Mouse (Mus musculus): ENCODE results near the gene Tead3. TPM values are rescaled to one million over a fixed set of nuclear protein-coding genes. Genes with fewer than 3 reads are reported as not detected.
"Not testable (repeated sequence)": the region's sequence is repeated elsewhere in the genome, so short reads cannot be mapped to it uniquely, and the experiment has no call there.

Gene Tead3
- polyA plus RNA-seq, 1 experiment from 2014 or later = 6.5 TPM

DNA sequence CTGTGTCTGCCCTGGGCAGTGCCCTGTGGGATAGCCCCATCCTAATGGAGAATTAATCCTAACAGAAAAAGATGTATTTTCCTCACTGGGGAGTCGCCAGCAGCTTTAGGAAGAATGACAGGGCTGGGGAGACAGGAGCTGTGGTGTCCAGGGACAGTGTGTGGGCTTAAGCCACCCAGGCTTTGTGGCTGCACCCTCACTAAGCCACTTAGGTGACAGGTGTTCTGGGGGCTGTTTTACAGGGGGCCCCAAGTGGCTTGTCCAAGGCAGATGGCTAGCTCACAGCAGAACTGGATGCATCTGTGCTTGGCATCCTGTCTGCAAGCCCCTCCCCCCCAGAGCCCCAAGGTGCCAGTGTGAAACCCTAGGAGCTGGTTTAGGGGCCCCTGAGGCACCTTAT lies 21.3 kb upstream of the Tead3 start:
- H3K27me3 ChIP-seq (ENCODE audit: insufficient read depth, poor library complexity, severe bottlenecking) = peaks cover 38% of the 10 kb centered on the region
- peaks cover 17% of the 10 kb centered on the region for H3K4me1 ChIP-seq
- H3K9me3 ChIP-seq = no peaks in the 10 kb centered on the region
- no peak overlapping the region for H3K27ac ChIP-seq
- no peak overlapping the region for H3K4me3 ChIP-seq
- H3K36me3 ChIP-seq = no peaks in the 10 kb centered on the region
- DNase-seq (ENCODE audit: low spot score) = no peak
- WGBS = 68% methylated on average over 1 of the region's 1 CpGs

DNA sequence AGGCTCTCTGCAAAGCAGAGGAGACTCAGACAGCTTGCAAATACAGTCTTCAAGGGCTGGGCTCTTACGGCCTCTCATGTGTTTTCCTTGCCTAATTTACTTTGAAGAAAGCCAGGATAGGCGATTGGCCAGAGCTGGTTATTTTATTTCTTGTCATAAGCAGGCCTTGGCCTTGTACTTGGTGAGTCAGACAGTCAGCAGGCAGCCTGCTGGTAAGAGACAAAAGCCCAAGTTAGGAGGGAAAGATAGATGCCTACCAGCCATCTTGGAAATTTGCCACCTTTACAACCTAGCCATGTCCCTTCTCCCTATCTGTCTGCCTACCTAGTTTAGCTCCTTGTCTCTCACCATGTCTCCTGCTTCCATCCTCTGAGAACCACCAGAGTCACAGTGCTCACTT lies 20.7 kb upstream of the Tead3 start:
- Histone ChIP-seq H3K9me3 (no peaks in the 10 kb centered on the region), H3K4me3 (no peak overlapping the region), H3K27ac (no peak overlapping the region), H3K36me3 (no peaks in the 10 kb centered on the region), H3K4me1 (peaks cover 17% of the 10 kb centered on the region), H3K27me3 (ENCODE audit: insufficient read depth, poor library complexity, severe bottlenecking) (peaks cover 37% of the 10 kb centered on the region)
- 76% methylated on average over 2 of the region's 2 CpGs for WGBS
- no peak for DNase-seq (ENCODE audit: low spot score)

DNA sequence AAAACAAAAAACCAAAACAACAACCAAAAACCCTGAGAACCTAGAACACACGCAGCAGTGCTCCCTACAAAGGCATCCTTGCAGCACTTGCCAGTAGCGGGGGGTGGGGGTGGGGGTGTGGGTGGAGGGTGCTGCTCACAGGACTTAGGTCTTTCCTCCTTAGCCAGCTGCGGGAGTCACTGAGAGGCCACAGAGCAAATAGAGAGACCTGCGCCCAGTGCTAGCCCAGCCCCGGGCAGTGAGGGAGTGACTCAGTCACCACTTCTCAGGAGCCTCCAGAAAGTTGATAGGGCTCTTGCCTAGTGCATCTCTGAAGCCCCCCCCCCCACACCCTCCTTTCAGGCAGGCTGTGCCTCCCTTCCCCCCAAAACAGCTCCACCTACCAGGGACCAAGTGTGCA lies 18.4 kb upstream of the Tead3 start:
- WGBS = 46% methylated on average over 5 of the region's 5 CpGs
- Histone ChIP-seq H3K36me3 (no peaks in the 10 kb centered on the region), H3K4me1 (peaks cover 16% of the 10 kb centered on the region), H3K4me3 (no peak overlapping the region), H3K27me3 (ENCODE audit: insufficient read depth, poor library complexity, severe bottlenecking) (peaks cover 34% of the 10 kb centered on the region), H3K27ac (no peak overlapping the region), H3K9me3 (no peaks in the 10 kb centered on the region)
- no peak for DNase-seq (ENCODE audit: low spot score)

DNA sequence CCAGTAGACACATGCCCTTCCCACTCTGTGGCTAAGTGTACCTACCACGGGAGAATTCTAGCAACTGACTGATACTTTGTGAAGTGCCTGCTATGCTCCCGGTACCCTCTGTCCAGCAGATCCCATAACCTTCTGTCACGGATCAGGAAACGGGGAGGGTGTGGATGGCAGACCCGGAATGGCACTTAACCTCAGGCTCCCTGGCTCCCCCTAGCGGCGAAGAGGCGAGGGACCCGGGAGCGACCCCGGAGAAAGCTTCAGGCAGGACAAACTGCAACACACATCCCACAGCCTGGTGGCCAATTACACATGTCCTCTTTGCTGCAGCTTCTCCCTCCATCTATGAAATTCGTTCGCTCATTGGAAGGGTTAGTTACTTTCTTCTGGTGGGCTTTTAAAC lies 17.8 kb upstream of the Tead3 start:
- no peak overlapping the region for H3K4me3 ChIP-seq
- H3K9me3 ChIP-seq = no peaks in the 10 kb centered on the region
- peaks cover 22% of the 10 kb centered on the region for H3K4me1 ChIP-seq
- H3K27me3 ChIP-seq (ENCODE audit: insufficient read depth, poor library complexity, severe bottlenecking) = peaks cover 34% of the 10 kb centered on the region
- H3K36me3 ChIP-seq = no peaks in the 10 kb centered on the region
- 3% methylated on average over 13 of the region's 13 CpGs for WGBS
- DNase-seq (ENCODE audit: low spot score) = peak; percentile 92
- H3K27ac ChIP-seq = no peak overlapping the region

DNA sequence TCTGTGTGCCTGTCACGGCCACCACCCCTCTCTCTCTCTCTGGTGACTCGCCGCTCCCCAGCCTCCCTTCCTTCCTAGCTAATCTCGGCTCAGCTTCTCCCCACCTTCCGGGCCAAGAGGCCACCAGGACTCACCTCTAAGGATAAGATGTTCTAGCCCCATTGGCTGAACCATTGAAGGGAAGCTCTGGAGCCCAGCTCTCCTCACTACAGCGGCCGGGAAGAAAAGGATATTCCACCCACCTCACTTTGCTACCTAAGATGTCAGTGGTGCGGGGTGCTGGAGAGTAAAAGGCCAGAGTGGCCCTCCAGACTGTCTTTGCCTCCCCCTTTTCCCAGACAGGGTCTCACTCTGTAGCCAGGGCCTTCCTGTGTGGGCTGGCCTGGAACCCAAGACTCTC lies 14.5 kb upstream of the Tead3 start, which contains the start of gene Tulp1:
Gene Tulp1 (minus strand): TSS at position 101 of the 400 bp plus-strand sequence.
- WGBS = 12% methylated on average over 8 of the region's 8 CpGs
- peaks cover 58% of the 10 kb centered on the region for H3K27me3 ChIP-seq (ENCODE audit: insufficient read depth, poor library complexity, severe bottlenecking)
- no peak for DNase-seq (ENCODE audit: low spot score)

DNA sequence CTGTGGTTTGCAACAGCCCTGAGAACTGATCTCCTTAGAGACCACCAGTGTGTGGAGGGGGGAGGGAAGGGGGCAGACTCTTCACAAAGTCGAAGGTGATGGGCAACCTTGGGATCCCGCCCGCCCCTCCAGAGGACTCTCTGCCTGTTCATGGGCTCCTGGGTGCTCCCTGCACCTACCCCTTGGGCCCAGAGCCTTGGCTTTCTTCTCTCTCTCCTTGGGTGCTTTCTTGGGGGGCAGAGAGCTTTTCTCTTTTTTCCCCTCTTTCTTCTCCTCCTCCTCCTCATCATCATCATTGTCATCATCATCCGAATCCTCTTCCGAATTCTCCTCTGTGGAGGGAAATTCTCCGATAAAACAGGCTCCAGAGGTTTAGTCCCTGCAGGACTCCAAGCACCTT lies 12.9 kb upstream of the Tead3 start:
- Histone ChIP-seq H3K36me3 (no peaks in the 10 kb centered on the region), H3K4me1 (peaks cover 46% of the 10 kb centered on the region), H3K27ac (0 out of 2 replicates have a peak overlapping the region, but pooled peaks have one; percentile 64), H3K4me3 (peak overlapping the region; percentile 61), H3K9me3 (no peaks in the 10 kb centered on the region), H3K27me3 (ENCODE audit: insufficient read depth, poor library complexity, severe bottlenecking) (peaks cover 74% of the 10 kb centered on the region)
- 9% methylated on average over 6 of the region's 6 CpGs for WGBS
- DNase-seq (ENCODE audit: low spot score) = no peak

More for the DNA sequence above, 14.5 kb upstream of the Tead3 start, which contains the start of gene Tulp1:
- Histone ChIP-seq H3K4me1 (peaks cover 38% of the 10 kb centered on the region), H3K36me3 (no peaks in the 10 kb centered on the region), H3K4me3 (peak within 1 kb of the TSS; percentile 61), H3K27ac (peak within 1 kb of the TSS; percentile 64), H3K9me3 (no peaks in the 10 kb centered on the region)

DNA sequence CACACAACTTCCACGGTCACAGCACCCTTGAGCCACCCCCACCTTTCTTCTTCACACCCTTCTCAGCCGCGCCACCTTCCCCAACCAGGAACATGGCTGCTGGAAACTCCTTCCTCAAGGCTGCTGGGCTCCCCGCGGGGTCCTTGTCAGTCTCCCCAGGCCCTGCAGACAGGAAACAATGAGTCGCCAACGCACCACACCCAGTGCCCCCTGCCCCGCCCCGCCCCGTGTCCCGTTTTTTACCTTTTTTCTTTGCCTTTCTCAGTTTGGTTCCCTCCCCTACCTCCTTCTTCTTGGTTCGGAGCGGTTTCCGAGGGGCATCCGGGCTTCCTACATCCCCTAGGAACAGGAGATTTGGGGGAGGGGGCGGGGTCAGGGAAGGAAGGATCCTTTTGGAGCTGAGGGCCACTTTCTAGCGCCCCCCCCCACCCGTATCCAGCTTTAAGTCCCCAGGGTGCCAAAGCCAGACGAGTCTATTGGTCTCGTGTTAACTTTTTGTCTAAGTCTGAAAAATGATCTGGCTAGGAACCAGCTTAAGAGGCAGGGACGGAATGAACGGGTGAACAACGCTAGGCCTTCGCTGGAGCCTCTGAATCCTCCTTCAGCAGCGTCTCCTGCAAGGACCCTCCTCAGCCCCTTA lies 12.2 kb upstream of the Tead3 start:
- Histone ChIP-seq H3K4me1 (peaks cover 50% of the 10 kb centered on the region), H3K27me3 (ENCODE audit: insufficient read depth, poor library complexity, severe bottlenecking) (peaks cover 81% of the 10 kb centered on the region), H3K36me3 (no peaks in the 10 kb centered on the region), H3K4me3 (peak overlapping the region; percentile 61), H3K9me3 (no peaks in the 10 kb centered on the region), H3K27ac (peak overlapping the region; percentile 71)
- 2% methylated on average over 25 of the region's 25 CpGs for WGBS
- DNase-seq (ENCODE audit: low spot score) = no peak

DNA sequence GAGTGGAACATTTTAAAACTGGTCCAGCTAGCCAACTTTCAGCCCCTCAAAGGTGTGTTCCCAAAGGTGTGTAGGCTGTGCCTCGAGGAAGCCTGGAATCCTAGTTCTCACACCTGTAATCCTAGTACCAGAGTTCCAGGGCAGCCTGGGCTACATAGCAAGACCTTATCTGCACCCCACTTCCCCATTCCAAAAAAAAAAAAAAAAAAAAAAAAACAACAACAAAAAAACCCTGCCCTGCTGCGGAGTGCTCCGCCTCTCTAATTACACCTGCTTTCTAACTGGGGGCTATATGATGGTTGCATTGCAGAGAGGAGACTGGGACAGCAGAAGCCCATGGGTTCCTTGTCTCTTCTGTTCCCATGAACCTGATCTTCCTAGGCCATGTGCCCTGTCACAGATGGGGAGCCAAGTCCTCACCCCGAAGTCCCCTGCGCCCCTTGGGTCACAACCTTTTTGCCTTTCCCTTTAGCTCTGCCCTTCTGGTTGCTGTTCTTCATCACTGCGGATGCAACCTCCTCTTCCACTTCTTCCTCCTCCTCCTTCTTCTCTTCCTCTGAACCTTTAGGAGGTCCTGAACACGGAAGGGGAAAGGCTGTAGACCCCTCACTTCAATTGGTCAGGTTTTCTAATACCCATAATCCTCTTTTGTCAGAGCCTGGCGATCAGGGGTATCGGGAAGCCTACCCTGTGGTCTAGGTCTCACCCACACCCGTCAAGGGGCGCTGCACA lies 11.5 kb upstream of the Tead3 start:
- Histone ChIP-seq H3K27ac (peak overlapping the region; percentile 71), H3K27me3 (ENCODE audit: insufficient read depth, poor library complexity, severe bottlenecking) (peaks cover 88% of the 10 kb centered on the region), H3K36me3 (no peaks in the 10 kb centered on the region), H3K4me3 (peak overlapping the region; percentile 61), H3K4me1 (peaks cover 51% of the 10 kb centered on the region), H3K9me3 (no peaks in the 10 kb centered on the region)
- 33% methylated on average over 11 of the region's 11 CpGs for WGBS
- no peak for DNase-seq (ENCODE audit: low spot score)

DNA sequence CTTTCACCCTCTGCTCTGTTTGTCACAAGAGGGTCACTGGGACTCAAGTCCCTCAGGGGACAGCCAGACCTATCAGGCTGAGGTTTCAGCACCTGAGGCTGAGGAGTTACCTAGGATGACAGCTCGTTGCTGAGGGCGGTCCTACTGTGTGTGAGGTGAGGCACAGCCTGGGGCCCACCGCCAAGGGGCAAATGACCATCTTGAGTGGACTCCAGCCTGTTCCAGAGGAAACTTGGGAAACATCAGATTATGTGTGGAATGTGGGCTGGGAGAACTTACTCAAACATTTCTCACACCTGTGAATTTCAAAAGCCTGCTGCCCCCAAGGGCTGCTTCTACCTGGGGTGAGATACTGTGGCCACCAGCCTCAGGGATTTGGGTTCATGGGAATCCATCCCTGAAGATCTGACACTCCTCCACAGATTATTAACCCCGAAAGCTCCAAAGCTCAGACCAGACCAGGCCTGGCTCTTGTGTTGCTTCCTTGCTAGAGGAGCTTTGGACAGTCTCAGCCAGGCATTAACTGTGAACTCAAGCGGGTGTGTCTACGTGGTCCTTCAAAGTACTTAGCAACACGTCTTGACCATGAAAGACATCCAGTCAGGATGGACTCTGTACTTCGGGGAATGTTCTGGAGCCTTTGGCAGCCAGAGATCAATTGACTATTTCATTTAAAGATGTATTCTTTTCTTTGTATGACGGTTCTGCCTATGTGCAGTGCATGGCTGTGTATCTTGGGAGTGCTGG lies 10.1 kb upstream of the Tead3 start:
- Histone ChIP-seq H3K36me3 (no peaks in the 10 kb centered on the region), H3K27ac (no peak overlapping the region), H3K27me3 (ENCODE audit: insufficient read depth, poor library complexity, severe bottlenecking) (peaks cover 84% of the 10 kb centered on the region), H3K4me3 (no peak overlapping the region), H3K4me1 (peaks cover 51% of the 10 kb centered on the region), H3K9me3 (no peaks in the 10 kb centered on the region)
- DNase-seq (ENCODE audit: low spot score) = no peak
- WGBS = 72% methylated on average over 9 of the region's 9 CpGs

DNA sequence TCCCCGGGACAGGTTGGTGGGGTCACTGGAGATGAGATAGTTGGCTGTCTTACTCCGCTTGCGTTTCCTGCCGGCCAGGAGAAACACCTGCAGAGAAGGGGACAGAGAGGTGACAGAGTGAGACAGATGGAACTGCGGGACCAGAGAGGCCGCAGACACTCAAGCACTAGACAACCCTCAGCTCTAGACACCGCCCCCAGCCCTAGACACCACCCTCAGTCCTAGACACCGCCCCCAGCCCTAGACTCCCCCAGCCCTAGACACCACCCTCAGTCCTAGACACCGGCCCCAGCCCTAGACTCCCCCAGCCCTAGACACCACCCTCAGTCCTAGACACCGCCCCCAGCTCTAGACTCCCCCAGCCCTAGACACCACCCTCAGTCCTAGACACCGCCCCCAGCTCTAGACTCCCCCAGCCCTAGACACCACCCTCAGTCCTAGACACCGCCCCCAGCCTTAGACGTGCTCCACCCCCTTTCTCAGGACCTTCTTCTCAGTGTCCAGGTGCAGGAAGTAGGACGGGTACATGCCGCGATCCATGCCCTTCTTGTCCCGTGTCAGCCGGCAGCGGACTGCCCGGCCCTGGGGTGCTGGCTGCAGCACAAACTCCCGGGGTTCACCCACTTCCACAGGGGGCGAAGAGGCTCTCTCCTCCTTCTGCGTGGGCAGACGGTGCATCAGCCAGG lies 8.1 kb upstream of the Tead3 start:
- 10% methylated on average over 22 of the region's 24 CpGs for WGBS
- peaks cover 67% of the 10 kb centered on the region for H3K27me3 ChIP-seq (ENCODE audit: insufficient read depth, poor library complexity, severe bottlenecking)

DNA sequence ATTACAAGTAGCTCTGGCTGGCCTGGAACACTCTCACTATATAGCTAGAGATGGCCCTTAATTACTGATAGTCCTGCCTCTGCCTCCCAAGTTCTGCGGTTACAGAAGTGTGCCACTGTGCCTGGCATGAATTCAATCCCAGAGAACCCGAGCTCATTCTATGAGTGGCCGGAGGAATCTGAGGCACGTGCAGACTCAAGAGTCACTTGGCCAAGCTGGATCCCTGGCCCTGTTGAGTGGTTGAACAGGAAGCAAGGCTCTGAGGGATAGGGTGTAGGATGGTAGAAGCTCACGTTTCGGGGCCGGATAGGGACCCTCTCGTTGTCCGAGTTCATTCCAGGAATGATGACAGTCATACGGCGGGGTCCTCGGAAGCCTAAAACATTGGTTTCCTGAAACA lies 5.3 kb upstream of the Tead3 start:
- peaks cover 68% of the 10 kb centered on the region for H3K27me3 ChIP-seq (ENCODE audit: insufficient read depth, poor library complexity, severe bottlenecking)

More for the DNA sequence above, 8.1 kb upstream of the Tead3 start:
- peaks cover 34% of the 10 kb centered on the region for H3K4me1 ChIP-seq
- H3K27ac ChIP-seq = 0 out of 2 replicates have a peak overlapping the region, but pooled peaks have one; percentile 6
- not testable (repeated sequence) for H3K36me3 ChIP-seq; H3K9me3 ChIP-seq; DNase-seq (ENCODE audit: low spot score)
- H3K4me3 ChIP-seq = peak overlapping the region; percentile 31; the same call in 1 of the 2 replicates

DNA sequence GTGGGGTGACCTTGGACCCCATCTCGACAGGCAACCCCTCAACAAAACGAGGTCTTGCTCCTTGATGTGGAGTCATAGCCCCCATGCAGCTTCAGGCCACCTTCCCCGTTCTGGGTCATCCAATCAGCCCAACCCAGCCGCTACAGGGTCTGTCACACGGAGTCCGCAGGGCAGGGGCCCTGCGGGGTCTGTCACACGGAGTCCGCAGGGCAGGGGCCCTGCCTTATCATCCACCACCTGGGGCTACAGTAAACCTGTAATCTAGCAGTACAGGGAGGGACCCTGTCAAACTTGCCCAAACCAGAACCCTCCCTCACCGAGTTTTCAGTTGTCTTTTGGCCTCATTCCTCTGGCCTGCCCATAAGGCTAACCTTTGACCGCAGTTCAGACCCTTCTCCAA lies 1.4 kb upstream of the Tead3 start:
- Histone ChIP-seq H3K4me3 (peak overlapping the region; percentile 91), H3K27ac (peak overlapping the region; percentile 96), H3K27me3 (ENCODE audit: insufficient read depth, poor library complexity, severe bottlenecking) (peaks cover 30% of the 10 kb centered on the region), H3K9me3 (no peaks in the 10 kb centered on the region), H3K4me1 (peaks cover 46% of the 10 kb centered on the region), H3K36me3 (peaks cover 3% of the 10 kb centered on the region; the same call in 1 of the 2 replicates)
- 15% methylated on average over 11 of the region's 11 CpGs for WGBS
- DNase-seq (ENCODE audit: low spot score) = peak; percentile 91

More for the DNA sequence above, 5.3 kb upstream of the Tead3 start:
- no peak overlapping the region for H3K4me3 ChIP-seq
- DNase-seq (ENCODE audit: low spot score) = no peak
- 78% methylated on average over 12 of the region's 12 CpGs for WGBS
- H3K27ac ChIP-seq = no peak overlapping the region
- no peaks in the 10 kb centered on the region for H3K9me3 ChIP-seq
- H3K4me1 ChIP-seq = peaks cover 37% of the 10 kb centered on the region
- H3K36me3 ChIP-seq = no peaks in the 10 kb centered on the region

All from heart, embryonic 10.5 days (tissue).